Mouse (Mus musculus) urinary bladder, postnatal 14 days (tissue): ENCODE data around the gene Smim1.

ENCODE experiments used
- DNase-seq: peaks from one replicate; pipeline ENCODE4 v3.0.0; 2021; ENCODE audit warnings: low spot score

Gene Smim1

GRCm38 (mm10) chr4:154021432-154021831 is 4.6 kb downstream of the Smim1 start:
- DNase-seq, result no peak

- peak; percentile 53 for DNase-seq
Observed at GRCm38 (mm10) chr4:154019571-154019970, 6.5 kb downstream of the Smim1 start.

GRCm38 (mm10) chr4:154015476-154015875 is 10.6 kb downstream of the Smim1 start:
- DNase-seq, result no peak

- DNase-seq, result no peak
Observed at GRCm38 (mm10) chr4:154012132-154012882, 13.7 kb downstream of the Smim1 start.

- peak; percentile 83 for DNase-seq
Observed at GRCm38 (mm10) chr4:154011646-154012089, 14.4 kb downstream of the Smim1 start, which contains the start of gene Lrrc47. Gene Lrrc47 (plus strand): TSS chr4:154011731.

- no peak for DNase-seq
Observed at GRCm38 (mm10) chr4:154010907-154011645, 15.0 kb downstream of the Smim1 start.

- peak; percentile 39 for DNase-seq
Observed at GRCm38 (mm10) chr4:154007759-154008158, 18.3 kb downstream of the Smim1 start.

GRCm38 (mm10) chr4:154006264-154006663 is 19.8 kb downstream of the Smim1 start:
- no peak for DNase-seq

GRCm38 (mm10) chr4:154005488-154005887 is 20.5 kb downstream of the Smim1 start:
- DNase-seq, result no peak

GRCm38 (mm10) chr4:153993505-153993904 is 32.5 kb downstream of the Smim1 start:
- no peak for DNase-seq

- DNase-seq, result no peak
Observed at GRCm38 (mm10) chr4:153992715-153993114, 33.3 kb downstream of the Smim1 start.

- DNase-seq, result no peak
Observed at GRCm38 (mm10) chr4:153980470-153980869, 45.6 kb downstream of the Smim1 start.

- no peak for DNase-seq
Observed at GRCm38 (mm10) chr4:153979243-153979642, 46.8 kb downstream of the Smim1 start.

GRCm38 (mm10) chr4:153975768-153976167 is 50.3 kb downstream of the Smim1 start:
- no peak for DNase-seq

- no peak for DNase-seq
Observed at GRCm38 (mm10) chr4:153975292-153975662, 50.8 kb downstream of the Smim1 start.

- peak; percentile 94 for DNase-seq
Observed at GRCm38 (mm10) chr4:153974431-153975291, 51.4 kb downstream of the Smim1 start, which contains the start of the genes Dffb and Cep104. Gene Dffb (minus strand): TSS chr4:153975126. Gene Cep104 (plus strand): TSS chr4:153975194.
